Mouse (Mus musculus) midbrain, postnatal 0 days (tissue): ENCODE data around the gene Gpatch3. TPM values are rescaled to one million over a fixed set of nuclear protein-coding genes. Genes with fewer than 3 reads are reported as not detected.

Source experiments
- ATAC-seq: fragments of 200-750 bp; cut with Nextera tagmentation; 2 replicates; pipeline ENCODE4 v1.8.0; 2017; ENCODE audit warnings: moderate number of reproducible peaks, mild to moderate bottlenecking, moderate TSS enrichment, moderate library complexity; ENCODE audit not compliant: low FRiP score
- DNase-seq: peaks from one replicate; pipeline ENCODE4 v3.0.0-alpha.2; 2015; ENCODE audit warnings: low spot score
- H3K27ac ChIP-seq: fragments of 300-500 bp; sonication (generic); 2 replicates; pipeline ENCODE4 v1.5.1; 2014; ENCODE audit warnings: low read depth, mild to moderate bottlenecking, low read length, mixed read lengths
- H3K27me3 ChIP-seq: fragments of 300-500 bp; sonication (generic); 2 replicates; pipeline ENCODE4 v1.6.1; 2014; ENCODE audit warnings: low read length, control low read depth, mixed read lengths; ENCODE audit not compliant: insufficient read depth
- H3K36me3 ChIP-seq: fragments of 300-500 bp; sonication (generic); 2 replicates; pipeline ENCODE4 v1.6.1; 2014; ENCODE audit warnings: low read length, control low read depth, mixed read lengths; ENCODE audit not compliant: insufficient read depth
- H3K4me1 ChIP-seq: fragments of 300-500 bp; sonication (generic); 2 replicates; pipeline ENCODE4 v1.6.1; 2014; ENCODE audit warnings: mild to moderate bottlenecking, control low read depth, antibody characterized with exemption, low read length, mixed read lengths; ENCODE audit not compliant: insufficient read depth
- H3K4me2 ChIP-seq: fragments of 300-500 bp; sonication (generic); 2 replicates; pipeline ENCODE4 v1.6.1; 2014; ENCODE audit warnings: low read depth, mild to moderate bottlenecking, low read length, mixed read lengths; ENCODE audit not compliant: poor library complexity, severe bottlenecking
- H3K4me3 ChIP-seq: fragments of 300-500 bp; sonication (generic); 2 replicates; pipeline ENCODE4 v1.5.1; 2014; ENCODE audit warnings: low read depth, mild to moderate bottlenecking, low read length, moderate library complexity
- H3K9ac ChIP-seq: fragments of 300-500 bp; sonication (generic); replicated peaks from 2 replicates; pipeline ENCODE4 v1.6.1; 2014; ENCODE audit warnings: mild to moderate bottlenecking, low read length, moderate library complexity, mixed read lengths; ENCODE audit not compliant: poor library complexity, severe bottlenecking
- H3K9me3 ChIP-seq: fragments of 300-500 bp; sonication (generic); 2 replicates; pipeline ENCODE4 v1.6.1; 2016; ENCODE audit warnings: low read length, control low read depth
- CTCF ChIP-seq: IDR thresholded peaks from 2 replicates; pipeline ENCODE4 v1.5.1; 2016; ENCODE audit warnings: antibody characterized with exemption, mild to moderate bottlenecking
- WGBS: fragments of 180-500 bp; shearing (Covaris S2); extraction: QIAGEN DNeasy Blood & Tissue Kit; methylation state at CpG from one replicate; pipeline ENCODE4 v1.1.7; 2014; 5-methylcytosine and 5-hydroxymethylcytosine counted together
- polyA plus RNA-seq: library from polyadenylated mRNA; unstranded; fragments of >200 nt; fragmentation: Nextera tagmentation; extraction: Ambion mirVana; gene quantifications from 2 replicates; pipeline ENCODE4 v1.2.1, GENCODE M21; 2015
- total RNA-seq: library from RNA; depleted of rRNA; stranded (reverse); fragments of >200 nt; gene quantifications from 2 replicates; pipeline ENCODE4 v1.2.3, GENCODE M21; 2014

Gene Gpatch3
- total and polyA plus RNA-seq, 2 experiments from 2014 or later: 5.6 to 8.7 TPM

GRCm38 (mm10) chr4:133603056-133603455 lies 28.5 kb downstream of the Gpatch3 start:
- H3K4me3 ChIP-seq: no peak overlapping the region
- H3K9ac ChIP-seq: no peak overlapping the region
- no peak overlapping the region for H3K27ac ChIP-seq
- no peaks in the 10 kb centered on the region for H3K4me1 ChIP-seq
- no peak for DNase-seq
- H3K27me3 ChIP-seq: peaks cover 40% of the 10 kb centered on the region
- H3K9me3 ChIP-seq: no peaks in the 10 kb centered on the region
- no peak for ATAC-seq
- no peak for TF ChIP-seq CTCF
- no peak overlapping the region for H3K4me2 ChIP-seq
- WGBS: 89% methylated on average over 5 of the region's 5 CpGs
- H3K36me3 ChIP-seq: peaks cover 27% of the 10 kb centered on the region

- no peak for DNase-seq
- WGBS: 93% methylated on average over 7 of the region's 7 CpGs
- Histone ChIP-seq H3K27me3 (peaks cover 28% of the 10 kb centered on the region), H3K27ac (no peak overlapping the region), H3K4me2 (no peak overlapping the region), H3K9ac (no peak overlapping the region), H3K4me1 (no peaks in the 10 kb centered on the region), H3K36me3 (peaks cover 35% of the 10 kb centered on the region), H3K9me3 (no peaks in the 10 kb centered on the region), H3K4me3 (no peak overlapping the region)
- no peak for ATAC-seq
- no peak for TF ChIP-seq CTCF
Observed at GRCm38 (mm10) chr4:133604175-133604574, 29.6 kb downstream of the Gpatch3 start.

GRCm38 (mm10) chr4:133604856-133605255 lies 30.3 kb downstream of the Gpatch3 start:
- ATAC-seq (no peak), DNase-seq (no peak)
- peaks cover 35% of the 10 kb centered on the region for H3K36me3 ChIP-seq
- H3K9ac ChIP-seq: no peak overlapping the region
- TF ChIP-seq CTCF: no peak
- H3K27ac ChIP-seq: no peak overlapping the region
- WGBS: 68% methylated on average over 6 of the region's 6 CpGs
- no peak overlapping the region for H3K4me2 ChIP-seq
- no peaks in the 10 kb centered on the region for H3K4me1 ChIP-seq
- no peak overlapping the region for H3K4me3 ChIP-seq
- H3K9me3 ChIP-seq: no peaks in the 10 kb centered on the region
- peaks cover 22% of the 10 kb centered on the region for H3K27me3 ChIP-seq

- no peak for DNase-seq
- H3K27me3 ChIP-seq: peaks cover 17% of the 10 kb centered on the region
- H3K9me3 ChIP-seq: no peaks in the 10 kb centered on the region
- TF ChIP-seq CTCF: no peak
- H3K4me2 ChIP-seq: no peak overlapping the region
- ATAC-seq: no peak
- H3K27ac ChIP-seq: no peak overlapping the region
- H3K4me1 ChIP-seq: no peaks in the 10 kb centered on the region
- H3K9ac ChIP-seq: no peak overlapping the region
- no peak overlapping the region for H3K4me3 ChIP-seq
- WGBS: 62% methylated on average over 9 of the region's 9 CpGs
- peaks cover 38% of the 10 kb centered on the region for H3K36me3 ChIP-seq
Observed at GRCm38 (mm10) chr4:133605330-133605729, 30.8 kb downstream of the Gpatch3 start.

GRCm38 (mm10) chr4:133607284-133607683 lies 32.7 kb downstream of the Gpatch3 start:
- H3K4me3 ChIP-seq: no peak overlapping the region
- H3K36me3 ChIP-seq: peaks cover 45% of the 10 kb centered on the region
- no peak for ATAC-seq

GRCm38 (mm10) chr4:133609719-133610118 lies 35.2 kb downstream of the Gpatch3 start:
- H3K4me2 ChIP-seq: no peak overlapping the region
- DNase-seq: peak; percentile 75
- H3K4me3 ChIP-seq: no peak overlapping the region
- peaks cover 51% of the 10 kb centered on the region for H3K36me3 ChIP-seq
- H3K9me3 ChIP-seq: no peaks in the 10 kb centered on the region
- ATAC-seq: no peak
- TF ChIP-seq CTCF: peak; percentile 80
- no peaks in the 10 kb centered on the region for H3K4me1 ChIP-seq
- H3K27ac ChIP-seq: no peak overlapping the region
- H3K27me3 ChIP-seq: no peaks in the 10 kb centered on the region
- 16% methylated on average over 6 of the region's 6 CpGs for WGBS
- no peak overlapping the region for H3K9ac ChIP-seq

More at GRCm38 (mm10) chr4:133607284-133607683, 32.7 kb downstream of the Gpatch3 start:
- DNase-seq: no peak
- H3K27ac ChIP-seq: no peak overlapping the region
- H3K9me3 ChIP-seq: no peaks in the 10 kb centered on the region
- H3K4me2 ChIP-seq: no peak overlapping the region
- no peak overlapping the region for H3K9ac ChIP-seq
- H3K4me1 ChIP-seq: no peaks in the 10 kb centered on the region
- TF ChIP-seq CTCF: no peak
- 82% methylated on average over 10 of the region's 10 CpGs for WGBS
- H3K27me3 ChIP-seq: peaks cover 8% of the 10 kb centered on the region
